Mouse (Mus musculus) heart, adult 2 months (tissue): ENCODE measurements at regions not wholly inside any gene's neighbourhood (a gene's known extent, or its start where the extent isn't known, plus 50 kb on each side); places are given as distances from the start of the nearest gene placed in this dataset.

Experiments
- CTCF ChIP-seq: fragments of 200-600 bp; IDR thresholded peaks from 2 replicates; pipeline ENCODE4 v1.8.1; 2022; ENCODE audit warnings: antibody characterized with exemption, mild to moderate bottlenecking, moderate library complexity
- EP300 ChIP-seq: fragments of 200-500 bp; IDR thresholded peaks from 2 replicates; pipeline ENCODE4 v1.6.1; 2011; ENCODE audit warnings: low read depth, low read length, control low read depth; ENCODE audit not compliant: insufficient read depth
- POLR2A ChIP-seq: fragments of 200-500 bp; IDR thresholded peaks from 2 replicates; pipeline ENCODE4 v1.6.1; 2011; ENCODE audit warnings: mild to moderate bottlenecking, low read depth, low read length, control low read depth; ENCODE audit not compliant: insufficient read depth

- TF ChIP-seq POLR2A (no peak), CTCF (no peak), EP300 (no peak)
These were observed 142.4 kb downstream of the Thbs2 start for GRCm38 (mm10) chr17:14551610-14552009.
